Comparison of ENCODE assay signal across 19 mouse cellular contexts in genomic region chr19:55767579-55767978, GRCm38 (mm10). TPM values are rescaled to one million over a fixed set of nuclear protein-coding genes. Genes with fewer than 3 reads are reported as not detected.
DNase-seq lines count a peak whose midpoint lies in the region; ATAC-seq and TF ChIP-seq lines count a peak whose summit lies in the region.
"Had no signal": no experiment of that assay in that cellular context is flagged by ENCODE, and none has a peak within 500 bp of the region (broad histone marks: within the 10 kb centered on the region; RNA-seq: fewer than 3 reads in every experiment).

No protein-coding gene starts in this region.

- peaks cover 32% of the 10 kb centered on the region for H3K4me1 ChIP-seq in heart, embryonic 11.5 days (ENCODE audit: control insufficient read depth, insufficient read depth, low read length)
- peaks cover 44% of the 10 kb centered on the region for H3K4me1 ChIP-seq in midbrain, embryonic 15.5 days
- H3K4me1 ChIP-seq in midbrain, postnatal 0 days (ENCODE audit: insufficient read depth, low read length), result 0 out of 2 replicates have a peak, but pooled peaks cover under 1% of the 10 kb centered on the region
- no peaks in the 10 kb centered on the region for H3K4me1 ChIP-seq in intestine, postnatal 0 days (replicated peaks; ENCODE audit: control insufficient read depth, insufficient read depth, low read length)
- no peaks in the 10 kb centered on the region; the same call in 1 of the 2 replicates for H3K4me1 ChIP-seq in forebrain, embryonic 11.5 days (replicated peaks; ENCODE audit: control insufficient read depth, insufficient read depth, low read length)

- 0 out of 2 replicates have a peak overlapping the region, but pooled peaks have one; percentile 12 for H3K27ac ChIP-seq in heart, embryonic 11.5 days (ENCODE audit: low read depth, low read length)
- peak overlapping the region; percentile 17; the same call in 1 of the 2 replicates for H3K27ac ChIP-seq in midbrain, embryonic 15.5 days
- H3K27ac ChIP-seq in midbrain, postnatal 0 days (ENCODE audit: low read depth, low read length), result no peak overlapping the region; the same call in 1 of the 2 replicates
- peak overlapping the region; percentile 22; the same call in 1 of the 2 replicates for H3K27ac ChIP-seq in intestine, postnatal 0 days (ENCODE audit: low read depth, low read length)
- H3K27ac ChIP-seq in forebrain, embryonic 11.5 days (ENCODE audit: low read depth, low read length), result no peak overlapping the region
- H3K27ac ChIP-seq: forebrain, embryonic 12.5 days; hindbrain, postnatal 0 days had no signal

- no peak for TF ChIP-seq CTCF in midbrain, postnatal 0 days (IDR thresholded peaks at IDR 0.05)
- TF ChIP-seq CTCF in intestine, postnatal 0 days (IDR thresholded peaks at IDR 0.05; ENCODE audit: low read depth), result no peak

- no peaks in the 10 kb centered on the region for H3K9me3 ChIP-seq in heart, embryonic 11.5 days (replicated peaks; ENCODE audit: control insufficient read depth, low read length)
- H3K9me3 ChIP-seq in midbrain, embryonic 15.5 days, result no peaks in the 10 kb centered on the region
- no peaks in the 10 kb centered on the region for H3K9me3 ChIP-seq in midbrain, postnatal 0 days (ENCODE audit: low read length)
- H3K9me3 ChIP-seq in intestine, postnatal 0 days (ENCODE audit: control insufficient read depth), result no peaks in the 10 kb centered on the region
- H3K9me3 ChIP-seq in forebrain, embryonic 11.5 days (ENCODE audit: control insufficient read depth, low read length), result no peaks in the 10 kb centered on the region
- H3K9me3 ChIP-seq: embryonic facial prominence, embryonic 12.5 days; forebrain, embryonic 12.5 days had no signal

- 16% methylated on average over 2 of the region's 2 CpGs for WGBS in heart, embryonic 11.5 days (ENCODE audit: insufficient replicate concordance)
- WGBS in midbrain, embryonic 15.5 days, result 37% methylated on average over 2 of the region's 2 CpGs
- WGBS in midbrain, postnatal 0 days, result 50% methylated on average over 2 of the region's 2 CpGs
- WGBS in intestine, postnatal 0 days, result 7% methylated on average over 2 of the region's 2 CpGs
- WGBS in forebrain, embryonic 11.5 days, result 69% methylated on average over 2 of the region's 2 CpGs

- peaks cover 2% of the 10 kb centered on the region; the same call in 1 of the 2 replicates for H3K36me3 ChIP-seq in heart, embryonic 11.5 days (ENCODE audit: control insufficient read depth, insufficient read depth, low read length)
- no peaks in the 10 kb centered on the region for H3K36me3 ChIP-seq in midbrain, embryonic 15.5 days (replicated peaks)
- H3K36me3 ChIP-seq in midbrain, postnatal 0 days (ENCODE audit: insufficient read depth, low read length), result no peaks in the 10 kb centered on the region
- H3K36me3 ChIP-seq in intestine, postnatal 0 days (ENCODE audit: control insufficient read depth, insufficient read depth), result no peaks in the 10 kb centered on the region; the same call in 1 of the 2 replicates
- H3K36me3 ChIP-seq in forebrain, embryonic 11.5 days (ENCODE audit: control insufficient read depth, insufficient read depth, low read length), result no peaks in the 10 kb centered on the region

- peak overlapping the region; percentile 34; the same call in 1 of the 2 replicates for H3K9ac ChIP-seq in heart, embryonic 11.5 days (ENCODE audit: low read depth, low read length)
- no peak overlapping the region for H3K9ac ChIP-seq in midbrain, embryonic 15.5 days
- no peak overlapping the region for H3K9ac ChIP-seq in midbrain, postnatal 0 days (replicated peaks; ENCODE audit: low read length, poor library complexity, severe bottlenecking)
- H3K9ac ChIP-seq in intestine, postnatal 0 days (ENCODE audit: low read depth, low read length), result no peak overlapping the region
- no peak overlapping the region for H3K9ac ChIP-seq in forebrain, embryonic 11.5 days (ENCODE audit: low read length)
- H3K9ac ChIP-seq: embryonic facial prominence, embryonic 12.5 days; forebrain, embryonic 12.5 days; liver, postnatal 0 days had no signal

- ATAC-seq in heart, embryonic 11.5 days (replicated peaks; ENCODE audit: insufficient number of reproducible peaks, low FRiP score, low TSS enrichment), result no peak
- no peak for ATAC-seq in midbrain, embryonic 15.5 days (replicated peaks)
- ATAC-seq in midbrain, postnatal 0 days (ENCODE audit: low FRiP score), result no peak
- peak; percentile 34; the same call in 1 of the 2 replicates for ATAC-seq in intestine, postnatal 0 days
- ATAC-seq in forebrain, embryonic 11.5 days (replicated peaks; ENCODE audit: low FRiP score), result no peak
- ATAC-seq: hindbrain, postnatal 0 days; liver, postnatal 0 days had no signal

- no peak overlapping the region for H3K4me3 ChIP-seq in heart, embryonic 11.5 days (ENCODE audit: low read depth, low read length)
- no peak overlapping the region for H3K4me3 ChIP-seq in midbrain, embryonic 15.5 days
- no peak overlapping the region for H3K4me3 ChIP-seq in midbrain, postnatal 0 days (ENCODE audit: low read depth, low read length)
- no peak overlapping the region for H3K4me3 ChIP-seq in intestine, postnatal 0 days (ENCODE audit: low read depth, low read length)
- H3K4me3 ChIP-seq in forebrain, embryonic 11.5 days (ENCODE audit: low read depth, low read length), result no peak overlapping the region
- H3K4me3 ChIP-seq: embryonic facial prominence, embryonic 12.5 days; forebrain, embryonic 12.5 days had no signal

- no peak for DNase-seq in heart, adult 11 months
- DNase-seq in midbrain, postnatal 0 days (ENCODE audit: low spot score), result no peak
- DNase-seq in forebrain, embryonic 11.5 days (ENCODE audit: low spot score), result no peak
- DNase-seq in left cerebral cortex, adult 11 months (ENCODE audit: low spot score), result no peak
- no peak for DNase-seq in right cerebral cortex, postnatal 14 days
- DNase-seq: adrenal gland, postnatal 25 days; cerebellum, adult 2 months; gastrocnemius, postnatal 36 days; heart, postnatal 14 days; kidney, postnatal 25 days; liver; liver, postnatal 0 days; right cerebral cortex, postnatal 25 days had no signal

- no peaks in the 10 kb centered on the region for H3K27me3 ChIP-seq in heart, embryonic 11.5 days (ENCODE audit: control insufficient read depth, insufficient read depth, low read length)
- no peaks in the 10 kb centered on the region for H3K27me3 ChIP-seq in midbrain, embryonic 15.5 days (replicated peaks)
- no peaks in the 10 kb centered on the region for H3K27me3 ChIP-seq in midbrain, postnatal 0 days (ENCODE audit: insufficient read depth, low read length)
- H3K27me3 ChIP-seq in intestine, postnatal 0 days (replicated peaks; ENCODE audit: control insufficient read depth, insufficient read depth, low read length), result no peaks in the 10 kb centered on the region
- no peaks in the 10 kb centered on the region for H3K27me3 ChIP-seq in forebrain, embryonic 11.5 days (ENCODE audit: control insufficient read depth, insufficient read depth, low read length)
- H3K27me3 ChIP-seq: embryonic facial prominence, embryonic 12.5 days; forebrain, embryonic 12.5 days had no signal

- no peak overlapping the region for H3K4me2 ChIP-seq in heart, embryonic 11.5 days
- H3K4me2 ChIP-seq in midbrain, embryonic 15.5 days, result no peak overlapping the region
- H3K4me2 ChIP-seq in midbrain, postnatal 0 days (ENCODE audit: low read depth, low read length, poor library complexity, severe bottlenecking), result no peak overlapping the region
- no peak overlapping the region for H3K4me2 ChIP-seq in intestine, postnatal 0 days (replicated peaks; ENCODE audit: low read depth)
- H3K4me2 ChIP-seq in forebrain, embryonic 11.5 days (ENCODE audit: low read depth, low read length, severe bottlenecking), result no peak overlapping the region
- H3K4me2 ChIP-seq: forebrain, embryonic 12.5 days had no signal

RNA-seq across cellular contexts. Expression of gene Tcf7l2, which starts 26.0 kb away (rescaled TPM):
- 67.1 and 82.0 TPM in 2 replicates for polyA plus RNA-seq in heart, embryonic 11.5 days (2014; fragmentation: Nextera tagmentation; extraction: Ambion mirVana)
- polyA plus RNA-seq in midbrain, embryonic 15.5 days (2015; fragmentation: Nextera tagmentation; extraction: Ambion mirVana), result 729 and 759 TPM in 2 replicates
- 67.2 and 86.1 TPM in 2 replicates for total RNA-seq in midbrain, postnatal 0 days (2014; rRNA removed)
- 763 and 861 TPM in 2 replicates for polyA plus RNA-seq in midbrain, postnatal 0 days (2015; fragmentation: Nextera tagmentation; extraction: Ambion mirVana)
- polyA plus RNA-seq in intestine, postnatal 0 days (2015; fragmentation: Nextera tagmentation; extraction: Ambion mirVana), result 32.4 and 37.4 TPM in 2 replicates
- 146 and 150 TPM in 2 replicates for polyA plus RNA-seq in forebrain, embryonic 11.5 days (2014; fragmentation: Nextera tagmentation; extraction: Ambion mirVana)

Comparison
In these comparisons a context has a peak if more than half of its experiments do, and no peak if none do; other contexts are left out.
1. H3K27ac ChIP-seq: peak in heart, embryonic 11.5 days (single experiment), midbrain, embryonic 15.5 days (single experiment) and intestine, postnatal 0 days (single experiment); none in midbrain, postnatal 0 days (single experiment) and forebrain, embryonic 11.5 days (single experiment).